Mouse (Mus musculus) intestine, embryonic 15.5 days (tissue): ENCODE measurements around the gene Plppr3. TPM values are rescaled to one million over a fixed set of nuclear protein-coding genes. Genes with fewer than 3 reads are reported as not detected.

Experiments
- ATAC-seq: fragments of 200-750 bp; cut with Nextera tagmentation; 2 replicates; pipeline ENCODE4 v1.8.0; 2017; ENCODE audit warnings: moderate TSS enrichment, moderate library complexity
- H3K27ac ChIP-seq: fragments of 300-500 bp; sonication (generic); 2 replicates; pipeline ENCODE4 v1.5.1; 2015; ENCODE audit warnings: mild to moderate bottlenecking, inconsistent platforms
- H3K27me3 ChIP-seq: fragments of 300-500 bp; sonication (generic); replicated peaks from 2 replicates; pipeline ENCODE4 v1.6.1; 2015; ENCODE audit warnings: inconsistent platforms
- H3K36me3 ChIP-seq: fragments of 300-500 bp; sonication (generic); 2 replicates; pipeline ENCODE4 v1.6.1; 2015; ENCODE audit warnings: inconsistent platforms
- H3K4me1 ChIP-seq: fragments of 300-500 bp; sonication (generic); replicated peaks from 2 replicates; pipeline ENCODE4 v1.6.1; 2015; ENCODE audit warnings: inconsistent platforms
- H3K4me2 ChIP-seq: fragments of 300-500 bp; sonication (generic); replicated peaks from 2 replicates; pipeline ENCODE4 v1.6.1; 2015; ENCODE audit warnings: mild to moderate bottlenecking, inconsistent platforms
- H3K4me3 ChIP-seq: fragments of 300-500 bp; sonication (generic); replicated peaks from 2 replicates; pipeline ENCODE4 v1.5.1; 2015; ENCODE audit warnings: inconsistent platforms
- H3K9ac ChIP-seq: fragments of 300-500 bp; sonication (generic); 2 replicates; pipeline ENCODE4 v1.6.1; 2015; ENCODE audit warnings: inconsistent platforms
- H3K9me3 ChIP-seq: fragments of 300-500 bp; sonication (generic); 2 replicates; pipeline ENCODE4 v1.6.1; 2016; ENCODE audit warnings: inconsistent platforms
- WGBS: fragments of 180-500 bp; shearing (Covaris S2); methylation state at CpG from one replicate; pipeline ENCODE4 v1.1.7; 2015; 5-methylcytosine and 5-hydroxymethylcytosine counted together
- polyA plus RNA-seq: library from polyadenylated mRNA; unstranded; fragments of >200 nt; fragmentation: Nextera tagmentation; extraction: Ambion mirVana; gene quantifications from 2 replicates; pipeline ENCODE4 v1.2.1, GENCODE M21; 2015

Gene Plppr3
- polyA plus RNA-seq, 1 experiment from 2014 or later = 32.7 TPM

DNA sequence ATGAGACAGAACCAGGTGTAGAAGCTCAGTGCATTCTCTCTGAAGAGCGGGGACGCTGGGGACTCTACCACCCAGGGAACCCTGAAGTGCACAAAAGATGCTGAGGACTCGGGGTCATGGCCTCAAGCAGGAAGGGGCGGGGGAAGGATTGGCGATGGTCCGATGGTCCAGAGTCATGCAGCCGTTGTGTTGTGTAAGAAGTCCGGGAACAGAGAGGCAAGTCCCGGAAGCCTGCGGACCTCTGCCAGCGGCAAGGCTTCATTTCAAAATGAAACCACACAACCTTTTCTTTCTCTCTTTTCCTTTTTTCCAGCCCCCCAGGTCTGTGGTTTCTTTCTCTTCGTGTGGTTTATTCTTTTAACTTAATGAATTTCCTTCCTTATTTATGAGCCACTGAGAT, 3.3 kb upstream of the Plppr3 start:
- Histone ChIP-seq H3K9ac (no peak overlapping the region), H3K9me3 (no peaks in the 10 kb centered on the region), H3K4me3 (no peak overlapping the region), H3K36me3 (no peaks in the 10 kb centered on the region), H3K27ac (no peak overlapping the region), H3K4me1 (peaks cover 49% of the 10 kb centered on the region), H3K27me3 (no peaks in the 10 kb centered on the region; the same call in 1 of the 2 replicates), H3K4me2 (no peak overlapping the region)
- no peak for ATAC-seq
- WGBS = 56% methylated on average over 12 of the region's 12 CpGs

DNA sequence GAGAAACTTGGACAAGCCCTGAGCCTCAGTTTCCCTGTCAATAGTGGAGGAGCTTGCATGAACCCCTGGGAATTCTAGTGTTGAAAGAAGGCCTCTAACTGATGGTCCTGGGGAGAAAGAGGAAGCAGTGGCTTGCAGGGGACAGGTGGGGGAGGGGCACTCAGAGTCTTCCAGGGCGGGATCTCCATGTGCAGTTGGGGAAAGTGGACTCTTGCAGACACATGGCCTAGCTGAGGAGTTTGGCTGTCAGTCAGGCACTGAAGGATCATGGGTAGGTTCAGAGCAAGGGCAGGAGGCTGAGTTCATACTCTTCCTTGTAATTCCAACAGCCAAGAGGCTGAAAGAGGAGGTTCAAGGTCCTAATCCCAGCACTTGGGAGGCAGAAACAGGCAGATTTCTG, 2.7 kb upstream of the Plppr3 start:
- Histone ChIP-seq H3K9ac (no peak overlapping the region), H3K4me1 (peaks cover 46% of the 10 kb centered on the region), H3K27ac (no peak overlapping the region), H3K4me2 (no peak overlapping the region), H3K4me3 (no peak overlapping the region), H3K9me3 (no peaks in the 10 kb centered on the region), H3K36me3 (no peaks in the 10 kb centered on the region), H3K27me3 (no peaks in the 10 kb centered on the region)
- no peak for ATAC-seq
- 54% methylated on average over 1 of the region's 1 CpGs for WGBS

- peak overlapping the region; percentile 77 for H3K9ac ChIP-seq
- no peaks in the 10 kb centered on the region for H3K27me3 ChIP-seq
- H3K4me2 ChIP-seq = peak overlapping the region; percentile 98
- no peak; the same call in none of the 2 replicates for ATAC-seq
- H3K9me3 ChIP-seq = no peaks in the 10 kb centered on the region
- H3K36me3 ChIP-seq = no peaks in the 10 kb centered on the region
- peak overlapping the region; percentile 71; the same call in 1 of the 2 replicates for H3K27ac ChIP-seq
- 1% methylated on average over 26 of the region's 26 CpGs for WGBS
- H3K4me3 ChIP-seq = peak overlapping the region; percentile 66
- peaks cover 27% of the 10 kb centered on the region for H3K4me1 ChIP-seq
Observed at GRCm38 (mm10) chr10:79873715-79874289, 632 bp downstream of the Plppr3 start.

DNA sequence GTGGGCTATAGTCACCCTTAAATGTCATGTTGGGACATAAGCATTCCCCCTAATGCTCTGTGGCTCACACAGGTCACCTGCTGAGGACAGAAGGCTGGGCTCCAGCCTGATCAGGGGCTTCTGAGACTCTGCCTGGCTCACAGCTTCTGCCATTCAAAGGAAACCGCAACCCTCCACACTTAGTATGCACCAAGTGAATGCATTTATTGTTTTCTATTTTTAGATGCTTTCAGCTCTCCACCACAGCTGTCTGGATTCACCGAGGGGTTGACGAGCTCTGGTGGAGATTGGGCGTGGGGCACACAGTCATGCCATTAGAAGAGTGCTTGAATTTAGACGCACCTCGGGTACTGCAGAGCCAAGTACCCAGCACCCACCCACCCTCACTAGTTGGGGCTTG, 1.1 kb downstream of the Plppr3 start:
- H3K27me3 ChIP-seq = no peaks in the 10 kb centered on the region
- H3K4me3 ChIP-seq = peak overlapping the region; percentile 66
- peaks cover 27% of the 10 kb centered on the region for H3K4me1 ChIP-seq
- WGBS = 23% methylated on average over 6 of the region's 6 CpGs
- H3K27ac ChIP-seq = no peak overlapping the region
- peak overlapping the region; percentile 98 for H3K4me2 ChIP-seq
- no peaks in the 10 kb centered on the region for H3K36me3 ChIP-seq
- no peak for ATAC-seq
- H3K9me3 ChIP-seq = no peaks in the 10 kb centered on the region
- H3K9ac ChIP-seq = peak overlapping the region; percentile 77

DNA sequence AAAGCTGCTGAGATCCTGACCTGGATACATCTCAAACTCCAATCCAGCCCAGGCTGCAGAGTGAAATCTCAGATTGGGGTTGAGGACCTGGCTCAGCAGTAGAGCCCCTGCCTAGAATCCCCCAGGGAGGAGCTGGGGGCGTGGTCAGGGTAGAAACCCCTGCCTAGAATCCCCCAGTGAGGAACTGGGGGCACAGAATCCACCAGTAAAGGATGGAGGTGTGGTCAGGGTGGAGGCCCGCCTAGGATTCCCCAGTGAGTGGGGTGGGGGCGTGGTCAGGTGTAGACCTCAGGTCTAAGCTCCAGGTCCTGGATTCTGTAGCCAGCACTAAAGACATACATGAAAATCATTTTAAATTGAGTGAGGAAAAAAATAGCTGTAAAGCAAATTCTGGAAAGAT, 1.6 kb downstream of the Plppr3 start:
- Histone ChIP-seq H3K9me3 (no peaks in the 10 kb centered on the region), H3K4me2 (peak overlapping the region; percentile 98), H3K27ac (no peak overlapping the region), H3K4me1 (peaks cover 27% of the 10 kb centered on the region), H3K27me3 (no peaks in the 10 kb centered on the region), H3K4me3 (no peak overlapping the region), H3K9ac (no peak overlapping the region), H3K36me3 (no peaks in the 10 kb centered on the region)
- WGBS = 48% methylated on average over 3 of the region's 3 CpGs
- ATAC-seq = no peak

DNA sequence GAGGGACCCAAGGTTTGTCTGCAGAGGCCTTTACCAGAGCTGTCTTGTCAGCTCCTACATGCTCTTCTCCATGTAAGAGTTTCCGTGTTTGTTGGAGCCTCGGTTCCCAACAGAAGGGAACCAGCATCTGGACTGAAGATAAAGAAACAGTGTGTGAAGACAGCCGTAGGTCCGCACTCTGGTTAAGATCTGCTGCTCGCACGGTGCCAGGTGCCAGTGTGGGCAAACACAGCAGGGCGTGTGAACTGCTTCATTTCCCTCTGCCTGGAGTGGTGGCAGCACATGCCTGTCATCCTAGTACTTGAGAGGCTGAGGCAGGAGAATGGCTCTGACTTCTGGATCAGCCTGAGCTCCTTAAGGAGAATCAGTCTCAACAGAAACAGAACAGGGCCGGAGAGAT, 2.6 kb downstream of the Plppr3 start:
- no peak overlapping the region for H3K9ac ChIP-seq
- H3K4me2 ChIP-seq = no peak overlapping the region
- H3K27ac ChIP-seq = no peak overlapping the region
- no peak overlapping the region for H3K4me3 ChIP-seq
- no peaks in the 10 kb centered on the region for H3K27me3 ChIP-seq
- ATAC-seq = no peak
- no peaks in the 10 kb centered on the region for H3K36me3 ChIP-seq
- peaks cover 22% of the 10 kb centered on the region for H3K4me1 ChIP-seq
- H3K9me3 ChIP-seq = no peaks in the 10 kb centered on the region
- WGBS = 93% methylated on average over 8 of the region's 8 CpGs

DNA sequence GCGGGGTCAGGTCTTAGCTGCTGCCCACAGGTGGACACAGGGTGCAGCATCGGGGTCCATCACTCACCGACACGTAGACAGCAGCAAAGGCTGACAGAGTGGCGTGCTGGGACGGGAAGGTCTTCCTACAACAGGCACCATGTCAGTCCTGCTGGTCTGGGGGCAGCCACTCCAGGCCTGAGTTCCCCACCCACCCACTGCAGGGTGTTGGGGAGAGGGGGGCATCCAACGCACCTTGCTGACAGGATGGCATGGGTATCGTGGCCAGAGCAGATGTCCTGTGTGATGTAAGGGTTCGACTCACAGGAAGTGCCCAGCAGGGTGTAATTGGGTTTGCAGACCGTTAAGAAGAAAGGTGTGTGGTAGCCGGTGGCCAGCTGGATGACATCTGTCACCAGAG, 7.8 kb downstream of the Plppr3 start:
- Histone ChIP-seq H3K4me1 (peaks cover 13% of the 10 kb centered on the region; the same call in 1 of the 2 replicates), H3K27me3 (no peaks in the 10 kb centered on the region), H3K9me3 (no peaks in the 10 kb centered on the region), H3K9ac (no peak overlapping the region), H3K4me2 (no peak overlapping the region), H3K36me3 (peaks cover 25% of the 10 kb centered on the region), H3K27ac (no peak overlapping the region), H3K4me3 (no peak overlapping the region)
- 77% methylated on average over 11 of the region's 11 CpGs for WGBS
- no peak for ATAC-seq

- H3K9ac ChIP-seq = no peak overlapping the region
- H3K4me2 ChIP-seq = no peak overlapping the region
- peaks cover 33% of the 10 kb centered on the region for H3K36me3 ChIP-seq
- peaks cover 19% of the 10 kb centered on the region for H3K4me1 ChIP-seq
- WGBS = 68% methylated on average over 19 of the region's 19 CpGs
- H3K27me3 ChIP-seq = no peaks in the 10 kb centered on the region
- H3K4me3 ChIP-seq = no peak overlapping the region
- ATAC-seq = no peak
- peak overlapping the region; percentile 25 for H3K27ac ChIP-seq
- H3K9me3 ChIP-seq = no peaks in the 10 kb centered on the region
Observed at GRCm38 (mm10) chr10:79865801-79866295, 8.6 kb downstream of the Plppr3 start.

GRCm38 (mm10) chr10:79865189-79865601, 9.2 kb downstream of the Plppr3 start:
- H3K4me1 ChIP-seq = peaks cover 22% of the 10 kb centered on the region
- H3K4me2 ChIP-seq = no peak overlapping the region
- no peak overlapping the region for H3K9ac ChIP-seq
- H3K9me3 ChIP-seq = no peaks in the 10 kb centered on the region
- no peak; the same call in 1 of the 2 replicates for ATAC-seq
- peaks cover 39% of the 10 kb centered on the region for H3K36me3 ChIP-seq
- peak overlapping the region; percentile 25 for H3K27ac ChIP-seq
- 58% methylated on average over 12 of the region's 12 CpGs for WGBS
- H3K27me3 ChIP-seq = no peaks in the 10 kb centered on the region
- no peak overlapping the region for H3K4me3 ChIP-seq

GRCm38 (mm10) chr10:79864351-79865188, 9.9 kb downstream of the Plppr3 start:
- no peak overlapping the region for H3K4me2 ChIP-seq
- ATAC-seq = peak; percentile 38
- peaks cover 29% of the 10 kb centered on the region for H3K4me1 ChIP-seq
- H3K9me3 ChIP-seq = no peaks in the 10 kb centered on the region
- peak overlapping the region; percentile 25 for H3K27ac ChIP-seq
- H3K4me3 ChIP-seq = no peak overlapping the region
- WGBS = 45% methylated on average over 9 of the region's 10 CpGs
- H3K27me3 ChIP-seq = no peaks in the 10 kb centered on the region
- H3K36me3 ChIP-seq = peaks cover 45% of the 10 kb centered on the region
- no peak overlapping the region for H3K9ac ChIP-seq

DNA sequence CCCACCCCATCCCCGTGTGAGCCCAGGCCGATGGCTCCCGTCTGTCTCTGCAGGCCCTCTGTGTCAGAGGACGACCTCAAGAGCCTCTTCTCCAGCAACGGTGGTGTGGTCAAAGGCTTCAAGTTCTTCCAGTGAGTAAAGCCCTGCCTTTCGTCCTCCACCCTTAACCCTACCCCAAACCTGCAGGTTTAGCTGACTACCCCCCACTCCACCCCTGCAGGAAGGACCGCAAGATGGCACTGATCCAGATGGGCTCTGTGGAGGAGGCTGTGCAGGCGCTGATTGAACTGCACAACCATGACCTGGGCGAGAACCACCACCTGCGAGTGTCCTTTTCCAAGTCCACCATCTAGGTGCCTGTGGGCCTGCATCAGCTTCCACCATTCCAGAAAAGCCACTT, 11.5 kb downstream of the Plppr3 start:
- H3K9me3 ChIP-seq = no peaks in the 10 kb centered on the region
- no peak overlapping the region for H3K9ac ChIP-seq
- no peak overlapping the region for H3K27ac ChIP-seq
- H3K4me3 ChIP-seq = no peak overlapping the region
- H3K4me2 ChIP-seq = no peak overlapping the region
- peaks cover 55% of the 10 kb centered on the region for H3K36me3 ChIP-seq
- WGBS = 61% methylated on average over 10 of the region's 10 CpGs
- no peak for ATAC-seq
- peaks cover 43% of the 10 kb centered on the region for H3K4me1 ChIP-seq
- no peaks in the 10 kb centered on the region for H3K27me3 ChIP-seq

DNA sequence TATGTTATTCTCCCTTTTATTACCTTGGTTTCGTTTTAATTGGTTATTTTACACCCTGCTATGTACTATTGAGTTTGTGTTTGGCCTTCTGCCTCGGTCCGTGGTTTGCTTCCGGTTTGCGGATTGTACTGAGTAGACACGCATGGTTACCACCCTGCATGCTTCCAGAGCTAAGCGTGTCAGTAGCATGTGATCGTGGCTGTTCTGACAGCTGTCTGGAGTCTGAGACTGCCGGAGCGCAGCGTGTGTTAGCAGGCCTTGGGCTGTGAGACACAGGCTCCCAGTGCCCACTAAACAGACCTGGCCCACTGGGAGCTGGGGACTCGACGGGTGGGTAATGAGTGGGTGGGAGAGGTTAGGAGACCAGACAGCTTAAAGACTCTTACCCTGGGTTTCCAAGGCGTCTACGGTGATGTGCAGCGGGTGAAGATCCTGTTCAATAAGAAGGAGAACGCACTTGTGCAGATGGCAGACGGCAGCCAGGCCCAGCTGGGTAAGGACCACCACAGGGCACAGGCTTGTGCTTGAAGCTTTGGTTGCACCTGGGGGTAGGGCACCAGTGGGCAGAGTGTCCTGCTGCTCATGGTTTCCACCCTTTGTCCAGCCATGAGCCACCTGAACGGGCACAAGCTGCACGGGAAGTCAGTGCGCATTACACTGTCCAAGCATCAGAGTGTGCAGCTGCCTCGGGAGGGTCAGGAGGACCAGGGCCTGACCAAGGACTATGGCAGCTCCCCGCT, 12.2 kb downstream of the Plppr3 start:
- 84% methylated on average over 23 of the region's 23 CpGs for WGBS
- Histone ChIP-seq H3K36me3 (peaks cover 55% of the 10 kb centered on the region), H3K4me2 (no peak overlapping the region), H3K4me3 (no peak overlapping the region), H3K9ac (no peak overlapping the region), H3K9me3 (no peaks in the 10 kb centered on the region), H3K27ac (peak overlapping the region; percentile 6; the same call in 1 of the 2 replicates), H3K27me3 (no peaks in the 10 kb centered on the region), H3K4me1 (peaks cover 50% of the 10 kb centered on the region)
- ATAC-seq = no peak
